Mouse (Mus musculus) embryonic facial prominence, embryonic 10.5 days (tissue): ENCODE data around the gene Chst13. TPM values are rescaled to one million over a fixed set of nuclear protein-coding genes. Genes with fewer than 3 reads are reported as not detected.
A peak's percentile ranks its signal among the peaks of the same experiment; 100 is the strongest.

Experiments
- DNase-seq: peaks from one replicate; pipeline ENCODE4 v3.0.0-alpha.2; 2017; ENCODE audit warnings: low spot score
- H3K27ac ChIP-seq: fragments of 300-500 bp; sonication (generic); replicated peaks from 2 replicates; pipeline ENCODE4 v1.5.1; 2016; ENCODE audit warnings: mild to moderate bottlenecking
- H3K27me3 ChIP-seq: fragments of 300-500 bp; sonication (generic); replicated peaks from 2 replicates; pipeline ENCODE4 v1.6.1; 2016; ENCODE audit warnings: low read depth, mild to moderate bottlenecking; ENCODE audit not compliant: poor library complexity, severe bottlenecking
- H3K36me3 ChIP-seq: fragments of 300-500 bp; sonication (generic); replicated peaks from 2 replicates; pipeline ENCODE4 v1.6.1; 2016; ENCODE audit warnings: mild to moderate bottlenecking, moderate library complexity
- H3K4me1 ChIP-seq: fragments of 300-500 bp; sonication (generic); 2 replicates; pipeline ENCODE4 v1.6.1; 2016
- H3K4me3 ChIP-seq: fragments of 300-500 bp; sonication (generic); 2 replicates; pipeline ENCODE4 v1.5.1; 2016; ENCODE audit warnings: mild to moderate bottlenecking, moderate library complexity
- H3K9me3 ChIP-seq: fragments of 300-500 bp; sonication (generic); 2 replicates; pipeline ENCODE4 v1.6.1; 2016; ENCODE audit warnings: mild to moderate bottlenecking
- WGBS: fragments of 180-500 bp; shearing (Covaris S2); methylation state at CpG from one replicate; pipeline ENCODE4 v1.1.7; 2016; 5-methylcytosine and 5-hydroxymethylcytosine counted together
- polyA plus RNA-seq: library from polyadenylated mRNA; unstranded; fragments of >200 nt; fragmentation: Nextera tagmentation; extraction: Ambion mirVana; gene quantifications from 2 replicates; pipeline ENCODE4 v1.2.1, GENCODE M21; 2016

Gene Chst13
- 0.09 and 0.11 TPM in 2 replicates for polyA plus RNA-seq

- peak; percentile 30 for DNase-seq
- 7% methylated on average over 22 of the region's 22 CpGs for WGBS
Observed at GRCm38 (mm10) chr6:90324991-90325390, at the start of gene Chst13. Gene Chst13, minus strand, starts transcription at chr6:90325185.

GRCm38 (mm10) chr6:90374647-90375046 lies 49.7 kb upstream of the Chst13 start:
- DNase-seq: no peak
- Histone ChIP-seq H3K4me3 (no peak overlapping the region), H3K4me1 (peaks cover 25% of the 10 kb centered on the region), H3K36me3 (peaks cover 76% of the 10 kb centered on the region), H3K27ac (no peak overlapping the region), H3K27me3 (no peaks in the 10 kb centered on the region), H3K9me3 (no peaks in the 10 kb centered on the region)
- 94% methylated on average over 4 of the region's 4 CpGs for WGBS

More at GRCm38 (mm10) chr6:90324991-90325390, at the start of gene Chst13:
- Histone ChIP-seq H3K36me3 (no peaks in the 10 kb centered on the region), H3K27me3 (peaks cover 30% of the 10 kb centered on the region), H3K9me3 (no peaks in the 10 kb centered on the region), H3K4me3 (peak within 1 kb of the TSS; percentile 51), H3K4me1 (peaks cover 7% of the 10 kb centered on the region), H3K27ac (no peak within 1 kb of the TSS)

GRCm38 (mm10) chr6:90369725-90370553 lies 45.0 kb upstream of the Chst13 start:
- Histone ChIP-seq H3K36me3 (peaks cover 28% of the 10 kb centered on the region), H3K9me3 (no peaks in the 10 kb centered on the region), H3K4me3 (peak overlapping the region; percentile 86), H3K4me1 (peaks cover 25% of the 10 kb centered on the region), H3K27ac (peak overlapping the region; percentile 86), H3K27me3 (no peaks in the 10 kb centered on the region)
- DNase-seq: no peak
- WGBS: under 1% methylated on average over 98 of the region's 98 CpGs

GRCm38 (mm10) chr6:90368976-90369724 lies 44.2 kb upstream of the Chst13 start, which contains the start of gene Zxdc:
Gene Zxdc, plus strand, starts transcription at chr6:90369492.
- peak; percentile 99 for DNase-seq
- Histone ChIP-seq H3K36me3 (peaks cover 21% of the 10 kb centered on the region), H3K27ac (peak within 1 kb of the TSS; percentile 86), H3K4me1 (peaks cover 25% of the 10 kb centered on the region), H3K4me3 (peak within 1 kb of the TSS; percentile 86), H3K27me3 (no peaks in the 10 kb centered on the region), H3K9me3 (no peaks in the 10 kb centered on the region)
- WGBS: 6% methylated on average over 41 of the region's 41 CpGs

GRCm38 (mm10) chr6:90363301-90363700 lies 38.3 kb upstream of the Chst13 start:
- no peak overlapping the region for H3K4me3 ChIP-seq
- no peaks in the 10 kb centered on the region; the same call in 1 of the 2 replicates for H3K27me3 ChIP-seq
- no peak overlapping the region for H3K27ac ChIP-seq
- no peaks in the 10 kb centered on the region for H3K36me3 ChIP-seq
- 82% methylated on average over 5 of the region's 5 CpGs for WGBS
- no peaks in the 10 kb centered on the region for H3K9me3 ChIP-seq
- H3K4me1 ChIP-seq: peaks cover 17% of the 10 kb centered on the region
- no peak for DNase-seq

- Histone ChIP-seq H3K27ac (peak overlapping the region; percentile 20; the same call in 1 of the 2 replicates), H3K27me3 (no peaks in the 10 kb centered on the region; the same call in 1 of the 2 replicates), H3K4me3 (no peak overlapping the region), H3K4me1 (peaks cover 17% of the 10 kb centered on the region), H3K9me3 (no peaks in the 10 kb centered on the region), H3K36me3 (no peaks in the 10 kb centered on the region)
- WGBS: 85% methylated on average over 6 of the region's 6 CpGs
- no peak for DNase-seq
Observed at GRCm38 (mm10) chr6:90360922-90361614, 36.1 kb upstream of the Chst13 start.

GRCm38 (mm10) chr6:90360024-90360781 lies 35.2 kb upstream of the Chst13 start:
- H3K4me1 ChIP-seq: peaks cover 17% of the 10 kb centered on the region
- no peaks in the 10 kb centered on the region for H3K9me3 ChIP-seq
- peak overlapping the region; percentile 20; the same call in 1 of the 2 replicates for H3K27ac ChIP-seq
- no peaks in the 10 kb centered on the region; the same call in 1 of the 2 replicates for H3K27me3 ChIP-seq
- WGBS: 40% methylated on average over 7 of the region's 7 CpGs
- H3K4me3 ChIP-seq: no peak overlapping the region
- H3K36me3 ChIP-seq: no peaks in the 10 kb centered on the region
- DNase-seq: peak; percentile 57

- Histone ChIP-seq H3K4me1 (peaks cover 17% of the 10 kb centered on the region), H3K4me3 (no peak overlapping the region), H3K27ac (peak overlapping the region; percentile 20; the same call in 1 of the 2 replicates), H3K36me3 (no peaks in the 10 kb centered on the region), H3K27me3 (no peaks in the 10 kb centered on the region; the same call in 1 of the 2 replicates), H3K9me3 (no peaks in the 10 kb centered on the region)
- WGBS: 77% methylated on average over 2 of the region's 2 CpGs
- DNase-seq: no peak
Observed at GRCm38 (mm10) chr6:90359445-90359844, 34.5 kb upstream of the Chst13 start.

GRCm38 (mm10) chr6:90358142-90358541 lies 33.2 kb upstream of the Chst13 start:
- no peaks in the 10 kb centered on the region; the same call in 1 of the 2 replicates for H3K27me3 ChIP-seq
- H3K27ac ChIP-seq: no peak overlapping the region
- WGBS: 75% methylated on average over 5 of the region's 5 CpGs
- DNase-seq: no peak
- no peak overlapping the region for H3K4me3 ChIP-seq
- H3K9me3 ChIP-seq: no peaks in the 10 kb centered on the region
- no peaks in the 10 kb centered on the region for H3K36me3 ChIP-seq
- H3K4me1 ChIP-seq: peaks cover 17% of the 10 kb centered on the region

GRCm38 (mm10) chr6:90350011-90350410 lies 25.0 kb upstream of the Chst13 start:
- Histone ChIP-seq H3K4me1 (peaks cover 3% of the 10 kb centered on the region; the same call in 1 of the 2 replicates), H3K9me3 (no peaks in the 10 kb centered on the region), H3K27me3 (no peaks in the 10 kb centered on the region), H3K36me3 (no peaks in the 10 kb centered on the region), H3K4me3 (no peak overlapping the region), H3K27ac (no peak overlapping the region)
- WGBS: 57% methylated on average over 2 of the region's 2 CpGs
- no peak for DNase-seq

- WGBS: 78% methylated on average over 4 of the region's 4 CpGs
- Histone ChIP-seq H3K4me1 (peaks cover 3% of the 10 kb centered on the region; the same call in 1 of the 2 replicates), H3K36me3 (no peaks in the 10 kb centered on the region)
Observed at GRCm38 (mm10) chr6:90348500-90348899, 23.5 kb upstream of the Chst13 start.

More at GRCm38 (mm10) chr6:90348500-90348899, 23.5 kb upstream of the Chst13 start:
- H3K27ac ChIP-seq: no peak overlapping the region
- no peak for DNase-seq
- no peaks in the 10 kb centered on the region for H3K9me3 ChIP-seq
- H3K27me3 ChIP-seq: no peaks in the 10 kb centered on the region
- no peak overlapping the region for H3K4me3 ChIP-seq
